22 mouse cellular contexts compared by ENCODE assay signal in genomic region chr17:49540706-49541105, GRCm38 (mm10). TPM values are rescaled to one million over a fixed set of nuclear protein-coding genes. Genes with fewer than 3 reads are reported as not detected.
DNase-seq lines count a peak whose midpoint lies in the region; ATAC-seq and TF ChIP-seq lines count a peak whose summit lies in the region.
"Had no signal": no experiment of that assay in that cellular context is flagged by ENCODE, and none has a peak within 500 bp of the region (broad histone marks: within the 10 kb centered on the region; RNA-seq: fewer than 3 reads in every experiment).

No protein-coding gene starts in this region.

- H3K27ac ChIP-seq in hindbrain, embryonic 10.5 days = peak overlapping the region; percentile 77
- no peak overlapping the region for H3K27ac ChIP-seq in hindbrain, embryonic 16.5 days (ENCODE audit: low read depth, low read length)
- H3K27ac ChIP-seq in embryonic facial prominence, embryonic 10.5 days (replicated peaks) = peak overlapping the region; percentile 78
- peak overlapping the region; percentile 81 for H3K27ac ChIP-seq in embryonic facial prominence, embryonic 15.5 days (replicated peaks)
- H3K27ac ChIP-seq in limb, embryonic 15.5 days = peak overlapping the region; percentile 65
- no peak overlapping the region for H3K27ac ChIP-seq in kidney, adult 2 months (ENCODE audit: insufficient read depth, low read depth, low read length)
- H3K27ac ChIP-seq: gastrocnemius, adult 2 months; hindbrain, embryonic 15.5 days; left cerebral cortex, adult 2 months had no signal

- no peak for ATAC-seq in hindbrain, embryonic 16.5 days
- peak; percentile 30; the same call in 1 of the 2 replicates for ATAC-seq in embryonic facial prominence, embryonic 15.5 days (ENCODE audit: insufficient number of reproducible peaks, low FRiP score, low TSS enrichment, low read depth)
- ATAC-seq in limb, embryonic 15.5 days (ENCODE audit: insufficient number of reproducible peaks, low FRiP score, low TSS enrichment, low read depth) = peak; percentile 35; the same call in 1 of the 2 replicates
- ATAC-seq: intestine, postnatal 0 days; liver, postnatal 0 days had no signal

- 72% methylated on average over 14 of the region's 14 CpGs for WGBS in hindbrain, embryonic 10.5 days
- WGBS in hindbrain, embryonic 16.5 days = 65% methylated on average over 14 of the region's 14 CpGs
- 60% methylated on average over 14 of the region's 14 CpGs for WGBS in embryonic facial prominence, embryonic 10.5 days
- 33% methylated on average over 14 of the region's 14 CpGs for WGBS in embryonic facial prominence, embryonic 15.5 days
- WGBS in limb, embryonic 15.5 days = 40% methylated on average over 14 of the region's 14 CpGs
- WGBS in kidney, adult 2 months = 80% methylated on average over 14 of the region's 14 CpGs

- TF ChIP-seq POLR2A in kidney, adult 2 months (IDR thresholded peaks at IDR 0.05; ENCODE audit: low read depth, low read length) = no peak

- H3K4me2 ChIP-seq in hindbrain, embryonic 16.5 days (ENCODE audit: low read length) = no peak overlapping the region
- peak overlapping the region; percentile 12; the same call in 1 of the 2 replicates for H3K4me2 ChIP-seq in embryonic facial prominence, embryonic 15.5 days (replicated peaks)
- H3K4me2 ChIP-seq in limb, embryonic 15.5 days = no peak overlapping the region
- H3K4me2 ChIP-seq: heart, embryonic 12.5 days; hindbrain, embryonic 15.5 days had no signal

- H3K9ac ChIP-seq in hindbrain, embryonic 16.5 days (ENCODE audit: low read depth, low read length) = no peak overlapping the region
- no peak overlapping the region for H3K9ac ChIP-seq in embryonic facial prominence, embryonic 15.5 days
- H3K9ac ChIP-seq in limb, embryonic 15.5 days = no peak overlapping the region
- H3K9ac ChIP-seq: heart, embryonic 12.5 days; hindbrain, embryonic 15.5 days; liver, postnatal 0 days had no signal

- TF ChIP-seq CTCF in kidney, adult 2 months (conservative IDR thresholded peaks at IDR 0.05; ENCODE audit: insufficient read depth, insufficient read length, low read depth, low read length) = no peak

- H3K4me3 ChIP-seq in hindbrain, embryonic 10.5 days = no peak overlapping the region
- H3K4me3 ChIP-seq in hindbrain, embryonic 16.5 days (ENCODE audit: low read length) = no peak overlapping the region
- peak overlapping the region; percentile 25; the same call in 1 of the 2 replicates for H3K4me3 ChIP-seq in embryonic facial prominence, embryonic 10.5 days
- no peak overlapping the region for H3K4me3 ChIP-seq in embryonic facial prominence, embryonic 15.5 days (replicated peaks)
- H3K4me3 ChIP-seq in limb, embryonic 15.5 days = no peak overlapping the region
- no peak overlapping the region for H3K4me3 ChIP-seq in kidney, adult 2 months (ENCODE audit: insufficient read depth, low read depth, low read length)
- H3K4me3 ChIP-seq: gastrocnemius, adult 2 months; heart, embryonic 12.5 days; hindbrain, embryonic 15.5 days; layer of hippocampus, adult 2 months; left cerebral cortex, adult 2 months had no signal

- no peaks in the 10 kb centered on the region for H3K27me3 ChIP-seq in hindbrain, embryonic 10.5 days (ENCODE audit: insufficient read depth, poor library complexity, severe bottlenecking)
- no peaks in the 10 kb centered on the region for H3K27me3 ChIP-seq in hindbrain, embryonic 16.5 days (replicated peaks; ENCODE audit: control insufficient read depth, insufficient read depth, low read length)
- H3K27me3 ChIP-seq in embryonic facial prominence, embryonic 10.5 days (replicated peaks; ENCODE audit: low read depth, poor library complexity, severe bottlenecking) = no peaks in the 10 kb centered on the region
- no peaks in the 10 kb centered on the region for H3K27me3 ChIP-seq in embryonic facial prominence, embryonic 15.5 days
- no peaks in the 10 kb centered on the region for H3K27me3 ChIP-seq in limb, embryonic 15.5 days
- H3K27me3 ChIP-seq in kidney, adult 2 months (replicated peaks; ENCODE audit: control insufficient read depth, insufficient read depth, low read length) = no peaks in the 10 kb centered on the region
- H3K27me3 ChIP-seq: heart, embryonic 12.5 days; hindbrain, embryonic 15.5 days had no signal

- DNase-seq in hindbrain, embryonic 10.5 days (ENCODE audit: low spot score) = peak; percentile 19
- peak; percentile 60 for DNase-seq in embryonic facial prominence, embryonic 10.5 days (ENCODE audit: low spot score)
- no peak for DNase-seq in kidney, adult 2 months
- DNase-seq in layer of hippocampus, adult 8-10 months (ENCODE audit: low spot score in 2 of 2) = no peak
- DNase-seq: B cell, adult 2 months; cerebellum, adult 2 months; gastrocnemius, adult 2 months; heart, postnatal 14 days; kidney, postnatal 10 days; liver, postnatal 0 days; lung, postnatal 10 days; right cerebral cortex, postnatal 4 days; thymus, adult 2 months had no signal

- H3K9me3 ChIP-seq in hindbrain, embryonic 10.5 days = no peaks in the 10 kb centered on the region
- H3K9me3 ChIP-seq in hindbrain, embryonic 16.5 days (ENCODE audit: control insufficient read depth, low read length) = no peaks in the 10 kb centered on the region
- H3K9me3 ChIP-seq in embryonic facial prominence, embryonic 10.5 days = no peaks in the 10 kb centered on the region
- H3K9me3 ChIP-seq in embryonic facial prominence, embryonic 15.5 days (replicated peaks) = no peaks in the 10 kb centered on the region
- H3K9me3 ChIP-seq in limb, embryonic 15.5 days = no peaks in the 10 kb centered on the region
- H3K9me3 ChIP-seq: heart, embryonic 12.5 days; hindbrain, embryonic 15.5 days had no signal

- H3K4me1 ChIP-seq in hindbrain, embryonic 10.5 days (replicated peaks) = peaks cover 44% of the 10 kb centered on the region
- H3K4me1 ChIP-seq in hindbrain, embryonic 16.5 days (ENCODE audit: control insufficient read depth, insufficient read depth, low read depth, low read length) = peaks cover 8% of the 10 kb centered on the region
- peaks cover 34% of the 10 kb centered on the region for H3K4me1 ChIP-seq in embryonic facial prominence, embryonic 10.5 days
- H3K4me1 ChIP-seq in embryonic facial prominence, embryonic 15.5 days = peaks cover 42% of the 10 kb centered on the region
- H3K4me1 ChIP-seq in limb, embryonic 15.5 days = peaks cover 37% of the 10 kb centered on the region
- peaks cover 7% of the 10 kb centered on the region; the same call in 1 of the 2 replicates for H3K4me1 ChIP-seq in kidney, adult 2 months (ENCODE audit: control insufficient read depth, insufficient read depth, low read length)

- no peaks in the 10 kb centered on the region for H3K36me3 ChIP-seq in hindbrain, embryonic 10.5 days
- no peaks in the 10 kb centered on the region for H3K36me3 ChIP-seq in hindbrain, embryonic 16.5 days (ENCODE audit: control insufficient read depth, insufficient read depth, low read length)
- H3K36me3 ChIP-seq in embryonic facial prominence, embryonic 10.5 days (replicated peaks) = peaks cover 4% of the 10 kb centered on the region; the same call in 1 of the 2 replicates
- no peaks in the 10 kb centered on the region for H3K36me3 ChIP-seq in embryonic facial prominence, embryonic 15.5 days
- no peaks in the 10 kb centered on the region for H3K36me3 ChIP-seq in limb, embryonic 15.5 days
- H3K36me3 ChIP-seq in kidney, adult 2 months (ENCODE audit: control insufficient read depth, insufficient read depth, low read length) = no peaks in the 10 kb centered on the region
- H3K36me3 ChIP-seq: heart, embryonic 12.5 days; hindbrain, embryonic 15.5 days had no signal

RNA-seq across cellular contexts. Expression of gene Daam2, which starts 23.4 kb away (rescaled TPM):
- 2.2 and 2.6 TPM in 2 replicates for polyA plus RNA-seq in hindbrain, embryonic 10.5 days (2016; fragmentation: Nextera tagmentation; extraction: Ambion mirVana)
- 2.1 and 2.4 TPM in 2 replicates for polyA plus RNA-seq in hindbrain, embryonic 16.5 days (2015; fragmentation: Nextera tagmentation; extraction: Ambion mirVana)
- polyA plus RNA-seq in embryonic facial prominence, embryonic 10.5 days (2016; fragmentation: Nextera tagmentation; extraction: Ambion mirVana) = 4.8 and 6.1 TPM in 2 replicates
- 10.5 and 13.1 TPM in 2 replicates for polyA plus RNA-seq in embryonic facial prominence, embryonic 15.5 days (2015; fragmentation: Nextera tagmentation; extraction: Ambion mirVana)
- polyA plus RNA-seq in limb, embryonic 15.5 days (2015; fragmentation: Nextera tagmentation; extraction: Ambion mirVana) = 8.3 and 9.9 TPM in 2 replicates
- polyA plus RNA-seq in kidney, adult 2 months (2012; rRNA removed) = 13.2 and 13.5 TPM in 2 replicates
- 10 to 100 TPM; 66.2 to 85.4 (median 78.1) TPM for total RNA-seq in layer of hippocampus, adult 8-10 months (2022)
- total RNA-seq: megakaryocyte progenitor cell, adult 5-6 weeks had no signal

Comparison
In these comparisons a context has a peak if more than half of its experiments do, and no peak if none do; other contexts are left out.
1. H3K27ac ChIP-seq: peak in hindbrain, embryonic 10.5 days (single experiment), embryonic facial prominence, embryonic 10.5 days (single experiment), embryonic facial prominence, embryonic 15.5 days (single experiment) and limb, embryonic 15.5 days (single experiment); none in hindbrain, embryonic 16.5 days (single experiment) and kidney, adult 2 months (single experiment).
2. DNase-seq: peak in hindbrain, embryonic 10.5 days (single experiment) and embryonic facial prominence, embryonic 10.5 days (single experiment); none in kidney, adult 2 months (single experiment) and layer of hippocampus, adult 8-10 months (0 of 2).